Mouse (Mus musculus) myocyte (in vitro differentiated cells): ENCODE data around the gene Foxo3. TPM values are rescaled to one million over a fixed set of nuclear protein-coding genes. Genes with fewer than 3 reads are reported as not detected.

ENCODE experiments used
- H3K27me3 ChIP-seq: one replicate; pipeline ENCODE4 v1.6.1; 2011; ENCODE audit not compliant: control insufficient read depth, insufficient read depth, insufficient read length
- H3K36me3 ChIP-seq: one replicate; pipeline ENCODE4 v1.6.1; 2011; ENCODE audit not compliant: control insufficient read depth, insufficient read depth
- H3K4me2 ChIP-seq: one replicate; pipeline ENCODE4 v1.6.1; 2011; ENCODE audit warnings: low read depth, control low read depth
- H3K4me3 ChIP-seq: one replicate; pipeline ENCODE4 v1.5.1; 2011; ENCODE audit warnings: mild to moderate bottlenecking, control low read depth, moderate library complexity
- H3K79me2 ChIP-seq: one replicate; pipeline ENCODE4 v1.6.1; 2011; ENCODE audit not compliant: control insufficient read depth, insufficient read depth
- H3ac ChIP-seq: one replicate; pipeline ENCODE4 v1.6.1; 2011; ENCODE audit not compliant: control insufficient read depth, insufficient read length
- CEBPB ChIP-seq: IDR thresholded peaks from 2 replicates; pipeline ENCODE4 v1.6.1; 2011; ENCODE audit warnings: mild to moderate bottlenecking, moderate library complexity; ENCODE audit not compliant: poor library complexity, insufficient read depth, severe bottlenecking
- E2F4 ChIP-seq: IDR thresholded peaks from one replicate; pipeline ENCODE4 v1.6.1; 2011; ENCODE audit warnings: mild to moderate bottlenecking, control low read depth, moderate library complexity; ENCODE audit not compliant: insufficient read depth
- MAX ChIP-seq: IDR thresholded peaks from one replicate; pipeline ENCODE4 v1.6.1; 2011; ENCODE audit warnings: low read depth, mild to moderate bottlenecking, control low read depth
- MYOD1 ChIP-seq, 3 experiments: IDR thresholded peaks; one replicate each; pipeline ENCODE4 v1.6.1; 2011; ENCODE audit warnings: control low read depth in 2 of 3, low read depth in 2 of 3, mild to moderate bottlenecking in 2 of 3, moderate library complexity in 1 of 3; ENCODE audit not compliant: insufficient read length in 2 of 3, control insufficient read depth in 1 of 3
- MYOG ChIP-seq, 3 experiments: IDR thresholded peaks; one replicate each; pipeline ENCODE4 v1.6.1; 2011; ENCODE audit warnings: control low read depth in 2 of 3, low read depth in 2 of 3, mild to moderate bottlenecking in 2 of 3; ENCODE audit not compliant: insufficient read length in 2 of 3, control insufficient read depth in 1 of 3, insufficient read depth in 1 of 3
- POLR2A ChIP-seq: IDR thresholded peaks from one replicate; pipeline ENCODE4 v1.6.1; 2011; ENCODE audit warnings: low read depth, mild to moderate bottlenecking, control low read depth, moderate library complexity; ENCODE audit not compliant: insufficient read length
- POLR2AphosphoS2 ChIP-seq: IDR thresholded peaks from one replicate; pipeline ENCODE4 v1.6.1; 2011; ENCODE audit warnings: low read depth, control low read depth; ENCODE audit not compliant: insufficient read length
- REST ChIP-seq: IDR thresholded peaks from one replicate; pipeline ENCODE4 v1.6.1; 2011; ENCODE audit warnings: mild to moderate bottlenecking, control low read depth, moderate library complexity; ENCODE audit not compliant: insufficient read depth, insufficient read length
- SRF ChIP-seq: IDR thresholded peaks from one replicate; pipeline ENCODE4 v1.6.1; 2011; ENCODE audit warnings: low read depth; ENCODE audit not compliant: control insufficient read depth, insufficient read length
- TCF12 ChIP-seq: IDR thresholded peaks from one replicate; pipeline ENCODE4 v1.6.1; 2011; ENCODE audit warnings: mild to moderate bottlenecking, control low read depth; ENCODE audit not compliant: poor library complexity, insufficient read depth, severe bottlenecking
- TCF3 ChIP-seq: IDR thresholded peaks from one replicate; pipeline ENCODE4 v1.6.1; 2011; ENCODE audit warnings: low read depth, control low read depth; ENCODE audit not compliant: insufficient read length
- USF1 ChIP-seq: IDR thresholded peaks from one replicate; pipeline ENCODE4 v1.6.1; 2011; ENCODE audit warnings: low read depth, mild to moderate bottlenecking, control low read depth, moderate library complexity
- polyA plus RNA-seq: library from polyadenylated mRNA; unstranded; fragments of >200 nt; fragmentation: generic; extraction: Trizol; gene quantifications from one replicate; pipeline ENCODE4 v1.2.1, GENCODE M21; 2012; ENCODE audit warnings: missing spikeins

Gene Foxo3
- polyA plus RNA-seq, 1 experiment: 11.2 TPM

DNA sequence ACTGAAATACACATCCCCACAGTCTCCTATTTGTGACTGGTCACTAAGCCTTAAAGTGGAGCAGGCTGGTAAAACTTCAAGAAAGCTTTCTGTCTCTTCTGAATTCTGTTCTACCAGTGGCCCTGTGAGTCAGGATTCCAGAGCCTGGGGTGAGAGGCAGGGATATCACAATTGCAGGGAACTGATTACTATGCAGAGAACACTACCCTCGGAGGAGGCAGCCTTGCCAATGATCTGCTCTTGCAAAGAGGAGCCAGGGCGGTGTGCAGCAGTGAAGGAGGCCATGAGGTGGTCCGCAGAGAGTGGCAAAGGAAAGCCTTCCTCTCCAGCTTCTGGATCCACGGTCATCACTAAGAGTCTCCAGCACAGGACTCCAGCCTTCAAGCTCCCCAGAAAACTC is 34.8 kb downstream of the Foxo3 start:
- Histone ChIP-seq H3K27me3 (no peaks in the 10 kb centered on the region), H3ac (no peak overlapping the region), H3K79me2 (peaks cover 11% of the 10 kb centered on the region), H3K36me3 (no peaks in the 10 kb centered on the region), H3K4me2 (no peak overlapping the region), H3K4me3 (no peak overlapping the region)
- TF ChIP-seq POLR2A: no peak
- no peak for TF ChIP-seq MAX
- TF ChIP-seq MYOD1 (IDR thresholded peaks at IDR 0.05; ENCODE audit: control insufficient read depth in 1 of 3, insufficient read length in 2 of 3, low read depth in 2 of 3): no peak
- TF ChIP-seq E2F4: no peak
- no peak for TF ChIP-seq TCF12
- no peak for TF ChIP-seq TCF3
- TF ChIP-seq MYOG (IDR thresholded peaks at IDR 0.05; ENCODE audit: control insufficient read depth in 1 of 3, insufficient read depth in 1 of 3, insufficient read length in 2 of 3, low read depth in 2 of 3): no peak

- H3ac ChIP-seq: no peak overlapping the region
- no peak overlapping the region for H3K4me3 ChIP-seq
- H3K27me3 ChIP-seq: no peaks in the 10 kb centered on the region
- no peak overlapping the region for H3K4me2 ChIP-seq
- H3K79me2 ChIP-seq: peaks cover 13% of the 10 kb centered on the region
- H3K36me3 ChIP-seq: no peaks in the 10 kb centered on the region
- TF ChIP-seq POLR2A (no peak), TCF3 (no peak), CEBPB (no peak), MYOG (IDR thresholded peaks at IDR 0.05; ENCODE audit: control insufficient read depth in 1 of 3, insufficient read depth in 1 of 3, insufficient read length in 2 of 3, low read depth in 2 of 3) (no peak), USF1 (no peak), SRF (no peak), POLR2AphosphoS2 (no peak), E2F4 (no peak), MAX (no peak)
Observed at GRCm38 (mm10) chr10:42239810-42240111, 36.8 kb downstream of the Foxo3 start.

DNA sequence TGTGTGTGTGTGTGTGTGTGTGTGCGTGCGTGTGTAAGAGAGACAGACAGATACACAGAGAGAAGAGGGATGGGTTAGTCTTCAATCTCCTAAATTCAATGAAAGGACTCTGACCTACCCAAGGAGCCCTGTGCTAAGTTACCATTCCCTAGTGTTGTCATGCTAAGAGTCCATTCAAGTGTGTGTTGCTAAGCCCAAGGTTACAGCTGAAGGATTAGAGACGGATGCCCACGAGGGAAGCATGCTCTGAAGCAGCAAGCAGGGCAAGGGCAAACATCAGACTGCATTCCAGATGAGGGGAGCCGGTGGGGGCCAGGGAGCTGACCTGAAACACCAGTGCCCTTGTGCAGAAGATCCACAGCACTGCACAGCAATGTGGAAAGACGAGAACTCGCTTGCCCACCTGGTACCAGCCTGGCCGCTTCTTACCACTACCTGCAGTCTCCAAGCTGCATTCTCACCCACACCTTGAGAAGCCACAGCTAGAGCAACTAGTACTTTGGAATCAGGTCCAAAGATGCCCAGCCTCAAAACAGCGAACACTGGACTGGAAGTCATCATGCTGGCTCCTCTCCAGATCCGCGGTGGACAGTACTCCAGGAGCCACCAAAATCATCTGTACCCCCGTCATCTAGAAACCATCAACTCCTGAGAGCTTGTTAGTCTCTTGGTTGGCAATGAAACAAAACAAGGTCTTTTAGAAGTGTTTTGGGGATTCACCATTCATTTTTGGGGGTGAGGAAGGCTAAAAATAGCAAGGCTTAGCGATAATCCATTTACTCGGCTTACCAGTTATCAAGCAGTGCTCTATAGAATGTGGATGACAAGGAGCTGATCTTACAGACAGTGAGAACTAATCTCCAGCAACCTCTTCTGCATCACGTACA is 37.4 kb downstream of the Foxo3 start:
- Histone ChIP-seq H3K36me3 (no peaks in the 10 kb centered on the region), H3K27me3 (no peaks in the 10 kb centered on the region), H3ac (no peak overlapping the region), H3K4me2 (no peak overlapping the region), H3K79me2 (peaks cover 13% of the 10 kb centered on the region), H3K4me3 (no peak overlapping the region)
- TF ChIP-seq CEBPB (no peak), E2F4 (no peak), MAX (no peak), TCF3 (no peak), MYOD1 (IDR thresholded peaks at IDR 0.05; ENCODE audit: control insufficient read depth in 1 of 3, insufficient read length in 2 of 3, low read depth in 2 of 3) (no peak), SRF (no peak), POLR2AphosphoS2 (no peak), TCF12 (no peak), MYOG (IDR thresholded peaks at IDR 0.05; ENCODE audit: control insufficient read depth in 1 of 3, insufficient read depth in 1 of 3, insufficient read length in 2 of 3, low read depth in 2 of 3) (no peak), USF1 (no peak), POLR2A (no peak), REST (no peak)

- no peak for TF ChIP-seq TCF3
- TF ChIP-seq MYOG (IDR thresholded peaks at IDR 0.05; ENCODE audit: control insufficient read depth in 1 of 3, insufficient read depth in 1 of 3, insufficient read length in 2 of 3, low read depth in 2 of 3): no peak
- TF ChIP-seq CEBPB: no peak
- TF ChIP-seq POLR2AphosphoS2: no peak
- no peak for TF ChIP-seq TCF12
- TF ChIP-seq REST: no peak
- TF ChIP-seq POLR2A: no peak
- TF ChIP-seq USF1: no peak
- H3K4me2 ChIP-seq: no peak overlapping the region
- peaks cover 21% of the 10 kb centered on the region for H3K79me2 ChIP-seq
- H3ac ChIP-seq: no peak overlapping the region
- no peak overlapping the region for H3K4me3 ChIP-seq
- no peaks in the 10 kb centered on the region for H3K27me3 ChIP-seq
- H3K36me3 ChIP-seq: no peaks in the 10 kb centered on the region
Observed at GRCm38 (mm10) chr10:42238296-42238695, 38.3 kb downstream of the Foxo3 start.

- Histone ChIP-seq H3K79me2 (peaks cover 26% of the 10 kb centered on the region), H3ac (no peak overlapping the region), H3K4me2 (no peak overlapping the region), H3K36me3 (no peaks in the 10 kb centered on the region), H3K27me3 (no peaks in the 10 kb centered on the region), H3K4me3 (no peak overlapping the region)
- no peak for TF ChIP-seq TCF12
- 0 out of 2 replicates have a peak, but pooled peaks have one; percentile 10 for TF ChIP-seq CEBPB
- TF ChIP-seq TCF3: peak; percentile 1
- TF ChIP-seq REST: no peak
- TF ChIP-seq MYOG (IDR thresholded peaks at IDR 0.05; ENCODE audit: control insufficient read depth in 1 of 3, insufficient read depth in 1 of 3, insufficient read length in 2 of 3, low read depth in 2 of 3): peak in 2 of 3 experiments; percentile 35 to 66
- no peak for TF ChIP-seq USF1
- TF ChIP-seq E2F4: no peak
- peak in 2 of 3 experiments; percentile 66 to 78 for TF ChIP-seq MYOD1 (IDR thresholded peaks at IDR 0.05; ENCODE audit: control insufficient read depth in 1 of 3, insufficient read length in 2 of 3, low read depth in 2 of 3)
- no peak for TF ChIP-seq MAX
Observed at GRCm38 (mm10) chr10:42237556-42237955, 39.0 kb downstream of the Foxo3 start.
